Mouse (Mus musculus): Measurements from ENCODE around the gene Sc5d.

Gene Sc5d

DNA sequence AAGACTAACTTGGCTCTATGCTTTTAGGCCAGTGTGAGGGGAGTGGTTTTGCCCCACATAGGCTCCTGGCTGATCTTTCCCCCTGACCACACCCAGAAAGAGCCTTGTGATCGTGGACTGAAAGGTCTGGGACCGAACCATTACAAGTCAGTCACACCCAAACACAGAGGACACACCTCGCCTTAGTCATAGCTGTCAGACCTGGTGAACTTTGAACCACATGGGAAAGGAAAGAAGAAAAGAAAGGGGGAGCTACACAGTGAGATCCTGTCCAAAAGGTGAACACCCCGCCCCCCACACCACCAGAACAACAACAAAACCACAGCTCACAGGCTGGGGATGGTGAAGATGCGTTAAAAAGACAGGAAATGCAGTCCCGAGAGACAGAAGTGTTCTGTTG is 14.9 kb downstream of the Sc5d start:
- DNase-seq, result no peak

DNA sequence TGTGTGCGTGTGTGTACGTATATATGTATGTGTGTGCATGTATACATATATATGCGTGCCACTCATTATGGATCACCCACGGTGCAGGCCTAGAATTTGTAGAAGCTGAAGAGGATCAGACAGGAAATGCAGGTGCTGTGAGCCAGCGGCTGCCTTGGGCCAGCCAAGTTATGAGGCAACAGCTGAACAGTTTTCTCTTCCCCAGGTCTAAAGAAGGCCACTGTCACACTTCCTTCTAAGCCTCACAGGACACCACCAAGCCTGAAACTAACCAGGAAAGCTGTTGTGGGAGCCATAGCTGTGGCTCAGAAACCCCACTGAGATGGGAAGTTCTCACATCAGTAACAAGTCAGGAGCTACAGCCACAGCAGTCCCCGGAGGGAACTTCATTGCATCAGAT is 17.4 kb downstream of the Sc5d start:
- DNase-seq, result no peak

DNA sequence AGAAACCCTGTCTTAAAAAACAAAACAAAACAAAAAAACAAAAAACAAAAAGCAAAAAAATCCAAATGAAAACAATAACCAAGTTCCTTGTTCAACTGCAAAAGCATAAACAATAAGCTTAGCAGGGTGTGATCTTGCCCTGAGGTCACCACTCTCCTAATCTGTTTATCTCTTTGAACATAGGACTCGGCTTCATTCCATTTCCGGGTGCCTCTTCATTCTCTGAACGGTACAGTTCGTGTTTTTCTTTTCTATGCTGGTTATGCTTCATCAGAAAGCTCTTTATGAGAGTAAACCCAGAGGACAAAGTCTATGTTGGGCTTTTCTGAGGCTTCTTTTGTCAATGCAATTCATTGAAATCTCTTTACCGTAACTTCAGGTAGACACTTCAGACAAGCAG is 19.9 kb downstream of the Sc5d start:
- no peak for DNase-seq

- no peak for DNase-seq
These were observed 23.0 kb downstream of the Sc5d start for GRCm38 (mm10) chr9:42241021-42241420.

DNA sequence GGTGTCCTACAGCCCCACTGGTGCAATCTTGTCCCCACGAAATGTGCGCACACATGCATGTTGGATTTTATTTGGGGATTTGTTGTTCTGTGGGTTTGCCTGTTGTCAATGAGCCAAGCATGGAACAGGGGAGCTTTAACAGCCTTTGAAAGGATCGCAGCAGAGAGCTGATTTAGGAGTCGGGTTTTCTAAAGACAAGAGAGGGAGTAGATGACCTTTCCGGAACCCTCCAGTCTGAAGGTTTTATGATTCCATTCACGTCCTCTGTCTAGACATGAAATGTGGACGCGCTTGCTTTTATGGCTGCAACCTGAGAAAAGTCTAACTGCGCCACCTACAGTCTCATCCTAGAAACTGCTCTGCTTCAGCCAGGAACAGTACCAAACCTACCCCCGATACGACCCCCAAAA is 23.5 kb downstream of the Sc5d start:
- peak; percentile 47 for DNase-seq

- DNase-seq, result no peak
These were observed 25.2 kb downstream of the Sc5d start for GRCm38 (mm10) chr9:42238827-42239226.

DNA sequence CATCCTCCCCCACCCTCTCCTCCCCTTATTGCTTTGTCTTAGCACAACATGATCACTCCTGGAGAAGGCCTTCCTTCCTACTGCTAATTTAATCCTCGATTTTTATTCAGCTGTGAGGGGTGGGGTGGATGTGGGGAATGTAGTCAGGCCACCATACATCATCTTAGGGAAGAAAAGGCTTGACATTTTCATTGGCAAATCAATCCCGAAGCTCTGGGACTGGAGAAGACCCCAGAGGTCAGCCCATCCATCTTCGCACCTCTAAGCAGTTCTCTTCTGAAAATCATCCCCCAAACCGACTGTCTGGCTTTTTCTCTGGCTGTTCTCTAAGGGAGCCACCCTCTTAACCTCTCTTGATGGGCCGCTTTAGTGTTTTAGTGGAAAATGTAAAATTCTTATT is 32.9 kb downstream of the Sc5d start:
- no peak for DNase-seq

GRCm38 (mm10) chr9:42230333-42230732 is 33.7 kb downstream of the Sc5d start:
- no peak for DNase-seq

DNA sequence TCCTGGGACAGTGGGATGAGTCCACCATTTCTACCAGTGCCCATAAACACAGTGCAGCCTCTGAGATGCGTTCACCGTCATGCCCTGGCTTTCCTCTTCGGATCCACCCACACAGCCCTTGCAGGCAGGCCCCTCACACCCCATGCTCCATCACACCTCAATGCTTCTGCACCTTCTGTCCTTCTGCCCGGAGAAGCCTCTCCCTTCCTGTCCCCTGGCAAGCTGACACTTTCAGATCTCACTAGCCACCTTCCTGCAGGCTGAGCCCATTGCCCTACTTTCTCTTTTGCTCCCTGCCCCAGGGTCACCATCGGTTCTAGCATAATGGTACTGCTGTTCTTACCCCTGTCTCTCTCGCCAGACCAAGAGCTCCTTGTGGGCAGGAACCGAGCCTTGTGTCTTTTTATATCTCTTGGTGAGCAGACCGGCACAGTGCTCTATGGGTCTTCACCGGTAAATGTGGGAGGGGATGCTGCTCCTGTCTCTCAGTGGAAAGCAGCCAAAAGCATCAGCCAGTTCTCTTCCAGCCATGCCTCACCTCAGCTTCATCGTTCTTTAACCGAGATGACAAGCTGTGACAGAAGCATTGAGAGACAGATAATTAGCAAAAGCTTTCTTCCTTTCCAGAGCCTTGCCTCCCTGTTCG is 34.5 kb downstream of the Sc5d start:
- DNase-seq, result no peak

GRCm38 (mm10) chr9:42227804-42228203 is 36.3 kb downstream of the Sc5d start:
- no peak for DNase-seq

DNA sequence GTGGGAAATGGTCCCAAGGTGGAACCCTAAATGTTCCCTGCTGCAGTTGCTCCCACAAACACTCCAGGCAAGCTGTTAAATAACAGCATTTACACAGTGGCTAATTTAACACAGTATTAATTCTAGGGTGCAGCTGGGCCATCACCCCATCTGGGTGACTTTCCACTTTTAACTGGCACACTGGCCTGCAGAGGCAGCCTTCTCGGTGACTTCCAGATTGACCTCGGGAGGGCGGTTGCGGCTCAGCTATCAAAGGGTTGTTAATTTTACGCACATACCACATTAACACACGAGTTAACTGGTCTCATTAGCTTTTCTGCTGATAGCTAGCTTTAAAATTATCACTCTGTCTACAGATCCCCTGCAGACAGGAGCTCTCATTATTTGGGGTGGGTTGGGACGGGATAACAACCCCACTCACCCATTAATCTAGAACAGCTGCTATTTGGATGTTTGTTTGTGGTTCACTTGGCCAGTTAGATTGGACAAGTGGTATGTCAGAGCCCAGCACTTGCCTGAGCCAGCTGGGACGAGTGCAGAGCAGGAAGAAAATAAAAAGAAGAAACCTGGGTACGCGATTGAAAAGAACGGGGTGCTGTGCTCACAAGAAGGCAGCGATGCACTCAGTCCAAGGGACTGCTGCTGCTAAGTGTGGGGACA is 44.9 kb downstream of the Sc5d start:
- no peak for DNase-seq

- DNase-seq, result no peak
These were observed 46.4 kb downstream of the Sc5d start for GRCm38 (mm10) chr9:42217685-42218084.

GRCm38 (mm10) chr9:42214116-42214515 is 49.9 kb downstream of the Sc5d start:
- DNase-seq, result no peak

- no peak for DNase-seq
These were observed 50.9 kb downstream of the Sc5d start for GRCm38 (mm10) chr9:42213142-42213541.

GRCm38 (mm10) chr9:42209666-42210065 is 54.4 kb downstream of the Sc5d start:
- peak; percentile 62 for DNase-seq

DNA sequence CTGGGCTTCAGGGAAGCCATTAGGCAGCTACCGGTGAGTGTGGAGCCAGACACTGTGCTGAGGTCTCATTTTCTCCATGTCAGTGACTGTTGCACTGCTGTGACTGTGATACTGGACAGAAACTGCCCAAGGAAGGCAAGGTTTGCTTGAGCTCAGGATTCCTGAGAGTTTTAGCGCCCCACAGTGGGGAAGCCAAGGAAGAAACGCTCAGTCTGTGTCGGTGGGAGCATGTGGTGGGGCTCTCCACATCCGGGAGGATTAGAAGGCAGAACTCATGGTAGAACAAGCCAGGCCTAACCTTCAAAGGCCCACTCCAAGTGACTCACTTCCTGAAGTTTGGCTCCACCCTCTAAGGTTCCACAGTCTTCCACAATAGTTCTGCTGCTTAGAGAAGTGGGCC is 55.6 kb downstream of the Sc5d start:
- DNase-seq, result peak; percentile 33

DNA sequence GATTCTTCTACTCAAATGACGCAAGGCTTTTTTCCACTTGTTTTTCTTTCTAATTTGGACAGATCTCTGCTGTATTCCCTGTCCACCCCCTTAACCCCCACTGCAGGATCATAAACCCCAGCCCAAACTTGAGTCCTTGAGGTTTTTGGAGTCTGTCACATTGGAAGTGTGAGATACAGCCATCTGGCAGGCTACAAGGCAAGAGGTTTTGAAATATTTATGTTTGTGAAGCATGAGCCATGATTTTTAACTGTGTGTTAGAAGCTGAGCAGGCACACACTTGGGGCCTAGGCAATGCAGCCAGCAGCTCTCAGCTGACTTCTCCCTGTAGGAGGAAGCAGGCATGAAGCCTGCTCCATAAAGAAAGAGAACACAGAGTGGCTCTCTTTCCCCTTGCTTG is 57.3 kb downstream of the Sc5d start:
- DNase-seq, result peak; percentile 25

GRCm38 (mm10) chr9:42202271-42202670 is 61.8 kb downstream of the Sc5d start:
- no peak for DNase-seq

All from right cerebral cortex, postnatal 25 days (tissue).